Mouse (Mus musculus): ENCODE measurements around the gene Capns1. TPM values are rescaled to one million over a fixed set of nuclear protein-coding genes. Genes with fewer than 3 reads are reported as not detected.
"Not testable (repeated sequence)": the region's sequence is repeated elsewhere in the genome, so short reads cannot be mapped to it uniquely, and the experiment has no call there.

The Capns1 gene
- total RNA-seq (2014; rRNA removed) (65.5 and 73.6 TPM in 2 replicates), polyA plus RNA-seq (2012; rRNA removed) (235 and 253 TPM in 2 replicates)

- Histone ChIP-seq H3K9ac (ENCODE audit: low read depth, low read length) (no peak within 1 kb of the TSS), H3K36me3 (ENCODE audit: control insufficient read depth, insufficient read depth, low read length) (no peaks in the 10 kb centered on the region), H3K27ac (replicated peaks; ENCODE audit: insufficient read depth, low read depth, low read length) (no peak within 1 kb of the TSS), H3K4me1 (ENCODE audit: control insufficient read depth, insufficient read depth, low read length) (0 out of 2 replicates have a peak, but pooled peaks cover 1% of the 10 kb centered on the region), H3K27me3 (ENCODE audit: control insufficient read depth, insufficient read depth, low read length) (no peaks in the 10 kb centered on the region), H3K79me2 (ENCODE audit: control insufficient read depth, insufficient read depth, low read length) (no peaks in the 10 kb centered on the region), H3K4me3 (ENCODE audit: insufficient read depth, low read depth, low read length) (no peak within 1 kb of the TSS)
- DNase-seq (ENCODE audit: extremely low read depth, low read depth, low spot score), result peak; percentile 68
- 13% methylated on average over 8 of the region's 8 CpGs for WGBS
- TF ChIP-seq POLR2A (IDR thresholded peaks at IDR 0.05; ENCODE audit: extremely low read depth, insufficient read depth, low read length) (no peak), CTCF (IDR thresholded peaks at IDR 0.05; ENCODE audit: low read depth, low read length) (peak; percentile 86)
These were observed at the start of gene Capns1 for GRCm38 (mm10) chr7:30198481-30198971. TSS of gene Capns1 (minus strand) at chr7:30198811.

- H3K36me3 ChIP-seq (ENCODE audit: control insufficient read depth, insufficient read depth, low read length), result not testable (repeated sequence)
- peaks cover 13% of the 10 kb centered on the region for H3K4me1 ChIP-seq (ENCODE audit: control insufficient read depth, insufficient read depth, low read length)
- 81% methylated on average over 3 of the region's 3 CpGs for WGBS
These were observed 38.8 kb upstream of the Capns1 start for GRCm38 (mm10) chr7:30237374-30237773.

DNA sequence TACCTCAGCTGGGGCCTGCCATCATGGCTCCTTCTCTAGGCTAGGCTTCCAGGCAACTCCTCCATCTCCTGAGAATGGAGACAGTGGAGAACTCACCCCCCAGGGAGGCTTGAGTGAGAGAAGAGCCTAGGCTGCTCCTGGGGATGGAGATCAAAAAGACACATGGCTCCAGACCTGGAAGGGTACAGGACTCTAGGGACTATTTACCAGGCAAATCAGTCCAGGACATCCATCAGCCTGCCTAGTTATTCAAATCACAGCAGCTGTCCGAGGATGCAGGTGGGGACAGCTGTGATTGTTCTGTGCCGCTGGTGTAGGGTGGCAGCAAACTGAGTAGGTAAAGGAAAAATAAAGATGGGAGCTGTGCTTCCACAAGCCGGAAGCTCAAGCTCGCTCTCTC lies 37.0 kb upstream of the Capns1 start, which contains the start of gene Ovol3:
Ovol3 (minus strand) TSS at position 101 of the 400 bp plus-strand sequence.
- H3K9ac ChIP-seq (ENCODE audit: low read depth, low read length), result no peak within 1 kb of the TSS
- no peak within 1 kb of the TSS for H3K4me3 ChIP-seq (ENCODE audit: insufficient read depth, low read depth, low read length)
- no peaks in the 10 kb centered on the region for H3K27me3 ChIP-seq (ENCODE audit: control insufficient read depth, insufficient read depth, low read length)
- no peak for DNase-seq (ENCODE audit: extremely low read depth, low read depth, low spot score)
- H3K27ac ChIP-seq (replicated peaks; ENCODE audit: insufficient read depth, low read depth, low read length), result peak within 1 kb of the TSS; percentile 37
- H3K36me3 ChIP-seq (ENCODE audit: control insufficient read depth, insufficient read depth, low read length), result no peaks in the 10 kb centered on the region
- no peaks in the 10 kb centered on the region for H3K79me2 ChIP-seq (ENCODE audit: control insufficient read depth, insufficient read depth, low read length)
- 90% methylated on average over 4 of the region's 4 CpGs for WGBS
- peaks cover 13% of the 10 kb centered on the region for H3K4me1 ChIP-seq (ENCODE audit: control insufficient read depth, insufficient read depth, low read length)
- TF ChIP-seq CTCF (IDR thresholded peaks at IDR 0.05; ENCODE audit: low read depth, low read length) (no peak), POLR2A (IDR thresholded peaks at IDR 0.05; ENCODE audit: extremely low read depth, insufficient read depth, low read length) (no peak)

More at GRCm38 (mm10) chr7:30237374-30237773, 38.8 kb upstream of the Capns1 start:
- not testable (repeated sequence) for H3K27me3 ChIP-seq (ENCODE audit: control insufficient read depth, insufficient read depth, low read length); H3K27ac ChIP-seq (replicated peaks; ENCODE audit: insufficient read depth, low read depth, low read length); H3K79me2 ChIP-seq (ENCODE audit: control insufficient read depth, insufficient read depth, low read length); H3K4me3 ChIP-seq (ENCODE audit: insufficient read depth, low read depth, low read length); DNase-seq (ENCODE audit: extremely low read depth, low read depth, low spot score); H3K9ac ChIP-seq (ENCODE audit: low read depth, low read length)

- Histone ChIP-seq H3K27ac (replicated peaks; ENCODE audit: insufficient read depth, low read depth, low read length) (peak overlapping the region; percentile 37), H3K79me2 (ENCODE audit: control insufficient read depth, insufficient read depth, low read length) (no peaks in the 10 kb centered on the region), H3K27me3 (ENCODE audit: control insufficient read depth, insufficient read depth, low read length) (no peaks in the 10 kb centered on the region), H3K4me1 (ENCODE audit: control insufficient read depth, insufficient read depth, low read length) (peaks cover 13% of the 10 kb centered on the region), H3K9ac (ENCODE audit: low read depth, low read length) (no peak overlapping the region), H3K36me3 (ENCODE audit: control insufficient read depth, insufficient read depth, low read length) (no peaks in the 10 kb centered on the region), H3K4me3 (ENCODE audit: insufficient read depth, low read depth, low read length) (no peak overlapping the region)
- DNase-seq (ENCODE audit: extremely low read depth, low read depth, low spot score), result no peak
- no peak for TF ChIP-seq CTCF (IDR thresholded peaks at IDR 0.05; ENCODE audit: low read depth, low read length)
- TF ChIP-seq POLR2A (IDR thresholded peaks at IDR 0.05; ENCODE audit: extremely low read depth, insufficient read depth, low read length), result no peak
- WGBS, result 83% methylated on average over 8 of the region's 8 CpGs
These were observed 36.5 kb upstream of the Capns1 start for GRCm38 (mm10) chr7:30235091-30235490.

- Histone ChIP-seq H3K4me1 (ENCODE audit: control insufficient read depth, insufficient read depth, low read length) (peaks cover 13% of the 10 kb centered on the region), H3K4me3 (ENCODE audit: insufficient read depth, low read depth, low read length) (no peak overlapping the region), H3K27me3 (ENCODE audit: control insufficient read depth, insufficient read depth, low read length) (no peaks in the 10 kb centered on the region), H3K36me3 (ENCODE audit: control insufficient read depth, insufficient read depth, low read length) (no peaks in the 10 kb centered on the region), H3K9ac (ENCODE audit: low read depth, low read length) (no peak overlapping the region), H3K79me2 (ENCODE audit: control insufficient read depth, insufficient read depth, low read length) (no peaks in the 10 kb centered on the region), H3K27ac (replicated peaks; ENCODE audit: insufficient read depth, low read depth, low read length) (peak overlapping the region; percentile 78)
- TF ChIP-seq CTCF (IDR thresholded peaks at IDR 0.05; ENCODE audit: low read depth, low read length) (no peak), POLR2A (IDR thresholded peaks at IDR 0.05; ENCODE audit: extremely low read depth, insufficient read depth, low read length) (no peak)
- 29% methylated on average over 15 of the region's 15 CpGs for WGBS
- peak; percentile 97 for DNase-seq (ENCODE audit: extremely low read depth, low read depth, low spot score)
These were observed 35.8 kb upstream of the Capns1 start for GRCm38 (mm10) chr7:30234276-30234858.

- Histone ChIP-seq H3K27ac (replicated peaks; ENCODE audit: insufficient read depth, low read depth, low read length) (peak overlapping the region; percentile 78), H3K9ac (ENCODE audit: low read depth, low read length) (peak overlapping the region; percentile 6), H3K27me3 (ENCODE audit: control insufficient read depth, insufficient read depth, low read length) (no peaks in the 10 kb centered on the region), H3K4me3 (ENCODE audit: insufficient read depth, low read depth, low read length) (peak overlapping the region; percentile 23; the same call in 1 of the 2 replicates), H3K36me3 (ENCODE audit: control insufficient read depth, insufficient read depth, low read length) (no peaks in the 10 kb centered on the region; the same call in 1 of the 2 replicates), H3K79me2 (ENCODE audit: control insufficient read depth, insufficient read depth, low read length) (no peaks in the 10 kb centered on the region), H3K4me1 (ENCODE audit: control insufficient read depth, insufficient read depth, low read length) (peaks cover 13% of the 10 kb centered on the region)
- 38% methylated on average over 20 of the region's 20 CpGs for whole genome bisulfite sequencing
- peak; percentile 78 for DNase-seq (ENCODE audit: extremely low read depth, low read depth, low spot score)
- TF ChIP-seq CTCF (IDR thresholded peaks at IDR 0.05; ENCODE audit: low read depth, low read length) (no peak), POLR2A (IDR thresholded peaks at IDR 0.05; ENCODE audit: extremely low read depth, insufficient read depth, low read length) (no peak)
These were observed 34.8 kb upstream of the Capns1 start for GRCm38 (mm10) chr7:30233387-30233786.

Data from liver, adult 2 months (tissue).